Mouse (Mus musculus) retina, postnatal 1 day (tissue): ENCODE results near the gene Syt3.

ENCODE experiments used
- DNase-seq: peaks from one replicate; pipeline ENCODE4 v3.0.0-alpha.2; 2012

The Syt3 gene

GRCm38 (mm10) chr7:44413307-44413706 lies 29.4 kb downstream of the Syt3 start:
- DNase-seq: no peak

GRCm38 (mm10) chr7:44427666-44428065 lies 43.8 kb downstream of the Syt3 start:
- no peak for DNase-seq

- peak; percentile 82 for DNase-seq
Measured at GRCm38 (mm10) chr7:44428171-44428950, 44.5 kb downstream of the Syt3 start.

DNA sequence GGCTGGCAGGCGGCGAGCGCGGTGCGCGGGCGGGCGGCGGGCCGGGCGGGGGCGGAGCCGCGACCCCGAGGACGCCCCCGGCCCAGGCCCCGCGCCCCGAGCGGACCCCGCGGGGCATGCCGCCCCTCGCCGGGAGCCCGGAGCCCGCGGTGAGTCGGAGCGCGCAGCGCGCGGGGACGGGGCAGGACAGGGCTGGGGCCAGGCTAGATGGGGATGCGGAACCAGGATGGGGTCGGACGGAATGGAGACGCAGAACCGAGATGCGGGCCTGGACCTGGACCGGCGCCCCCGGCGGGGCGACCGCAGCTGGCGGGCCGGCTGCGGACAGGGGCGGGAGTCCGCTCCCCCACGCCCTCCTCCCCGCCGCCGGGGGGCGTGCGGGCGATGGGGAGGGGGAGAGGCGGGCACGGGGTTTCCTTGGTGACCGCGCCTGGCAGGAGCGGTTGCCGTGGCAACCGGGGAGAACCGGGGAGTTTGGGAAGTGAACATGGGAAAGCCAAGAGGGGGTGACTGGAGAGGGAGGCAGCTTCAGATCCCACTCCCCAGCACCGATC lies 45.1 kb downstream of the Syt3 start, which contains the start of gene Lrrc4b:
Lrrc4b (plus strand) TSS at position 51 of the 554 bp plus-strand sequence.
- DNase-seq: peak; percentile 86

GRCm38 (mm10) chr7:44429534-44430488 lies 45.9 kb downstream of the Syt3 start:
- peak; percentile 39 for DNase-seq

DNA sequence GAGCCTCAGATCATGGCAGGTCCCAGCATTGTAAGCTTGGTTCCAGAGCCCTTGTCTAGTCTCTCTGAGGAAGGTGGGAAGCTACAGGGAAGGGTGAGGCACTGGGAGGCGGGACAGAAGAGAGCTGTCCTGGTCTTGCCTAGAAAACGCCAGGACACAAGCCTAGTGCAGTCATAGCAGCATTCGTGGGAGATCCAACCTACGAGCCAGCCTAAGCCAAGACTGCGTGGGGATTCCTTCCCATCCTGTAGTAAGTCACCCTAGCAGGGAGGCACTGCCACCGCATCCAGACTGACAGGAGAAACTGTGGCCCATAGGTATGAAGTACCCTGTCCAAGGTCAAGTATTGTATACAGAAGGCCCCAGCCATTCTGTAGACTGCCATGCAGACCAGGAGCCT lies 48.6 kb downstream of the Syt3 start:
- no peak for DNase-seq

GRCm38 (mm10) chr7:44433371-44433770 lies 49.5 kb downstream of the Syt3 start:
- peak; percentile 91 for DNase-seq

DNA sequence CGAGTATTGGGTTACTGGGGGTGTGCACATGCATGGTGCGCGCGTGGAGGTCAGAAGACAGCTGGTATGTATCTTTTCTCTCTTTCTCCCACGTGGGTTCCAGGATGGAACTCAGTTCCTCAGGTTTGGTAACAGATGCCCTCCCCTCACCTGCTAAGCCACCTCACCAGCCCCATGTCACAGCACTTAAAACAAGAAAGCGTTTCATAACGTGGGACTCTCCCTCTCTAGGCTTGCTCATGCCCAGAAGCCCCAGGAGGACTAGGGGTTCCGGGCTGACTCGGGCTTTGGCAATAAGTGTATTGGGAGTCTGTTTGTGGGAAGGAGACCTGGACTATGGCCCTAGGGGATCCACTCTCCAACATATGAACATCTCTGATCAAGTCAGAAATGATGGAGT lies 50.2 kb downstream of the Syt3 start:
- DNase-seq: no peak

GRCm38 (mm10) chr7:44435796-44436195 lies 51.9 kb downstream of the Syt3 start:
- no peak for DNase-seq

- no peak for DNase-seq
Measured at GRCm38 (mm10) chr7:44436267-44436666, 52.4 kb downstream of the Syt3 start.

- DNase-seq: no peak
Measured at GRCm38 (mm10) chr7:44437188-44437587, 53.3 kb downstream of the Syt3 start.

GRCm38 (mm10) chr7:44437933-44438332 lies 54.0 kb downstream of the Syt3 start:
- DNase-seq: no peak

- no peak for DNase-seq
Measured at GRCm38 (mm10) chr7:44439696-44440095, 55.8 kb downstream of the Syt3 start.

DNA sequence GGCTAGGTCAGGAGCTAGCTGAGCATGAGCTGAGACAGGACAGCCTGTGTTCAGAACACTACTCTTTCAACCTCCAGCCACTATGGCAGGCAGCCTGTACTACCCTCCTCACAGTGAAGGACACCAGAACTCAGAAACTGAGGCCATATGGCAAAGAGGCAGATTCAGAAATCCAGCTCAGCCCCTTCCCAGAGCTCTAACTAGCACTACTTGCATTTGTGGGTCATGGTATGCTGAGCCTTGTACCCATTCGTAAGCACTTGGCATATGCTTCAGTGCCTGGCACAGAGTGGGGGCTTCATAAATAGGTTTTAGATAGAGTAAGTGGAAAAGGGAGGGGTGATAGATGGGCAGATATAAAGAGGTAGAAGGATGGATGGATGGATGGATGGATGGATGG lies 56.6 kb downstream of the Syt3 start:
- DNase-seq: no peak

DNA sequence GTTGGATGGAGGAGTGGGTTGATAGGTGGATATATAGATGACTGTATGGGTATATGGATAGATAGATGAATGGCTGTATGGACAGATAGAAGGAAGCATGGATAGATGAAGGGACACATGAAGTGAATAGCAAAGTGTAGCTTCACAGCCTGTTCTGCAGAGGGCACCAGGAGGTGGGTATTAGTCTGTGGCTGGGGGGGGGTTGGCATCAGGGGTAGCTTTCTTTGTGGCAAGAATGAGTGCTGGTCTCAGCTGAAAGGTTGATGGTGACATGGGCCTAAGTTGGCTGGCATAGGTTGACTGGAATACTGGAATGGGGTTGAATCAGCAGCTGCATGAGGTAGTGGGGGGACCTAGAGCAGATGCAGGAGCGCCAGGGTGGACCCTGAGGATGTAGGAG lies 57.3 kb downstream of the Syt3 start:
- DNase-seq: no peak

DNA sequence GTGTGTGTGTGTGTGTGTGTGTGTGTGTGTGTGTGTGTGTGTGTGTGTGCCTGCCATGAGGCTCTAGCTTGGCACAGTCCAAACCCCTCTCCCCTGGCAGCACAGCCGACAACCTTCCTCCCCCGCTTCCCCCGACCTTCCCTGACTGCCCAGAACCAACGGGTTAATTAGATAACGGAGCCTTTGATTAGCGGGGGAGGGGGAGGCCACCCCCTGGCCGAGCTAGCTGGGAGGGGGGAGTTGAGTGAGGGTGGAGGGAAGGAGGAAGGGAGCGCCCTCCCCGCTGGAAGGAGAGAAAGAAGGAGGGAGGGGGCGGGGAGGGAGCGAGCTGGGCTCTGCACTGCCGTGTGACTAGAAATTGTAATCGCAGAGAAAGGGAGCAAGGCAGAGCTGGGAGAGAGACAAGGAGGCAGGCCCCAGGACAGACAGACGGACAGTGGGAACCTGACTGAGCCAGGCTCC lies 57.8 kb downstream of the Syt3 start:
- DNase-seq: peak; percentile 91

GRCm38 (mm10) chr7:44442407-44442821 lies 58.5 kb downstream of the Syt3 start:
- DNase-seq: peak; percentile 77

GRCm38 (mm10) chr7:44443268-44444173 lies 59.6 kb downstream of the Syt3 start:
- peak; percentile 77 for DNase-seq

DNA sequence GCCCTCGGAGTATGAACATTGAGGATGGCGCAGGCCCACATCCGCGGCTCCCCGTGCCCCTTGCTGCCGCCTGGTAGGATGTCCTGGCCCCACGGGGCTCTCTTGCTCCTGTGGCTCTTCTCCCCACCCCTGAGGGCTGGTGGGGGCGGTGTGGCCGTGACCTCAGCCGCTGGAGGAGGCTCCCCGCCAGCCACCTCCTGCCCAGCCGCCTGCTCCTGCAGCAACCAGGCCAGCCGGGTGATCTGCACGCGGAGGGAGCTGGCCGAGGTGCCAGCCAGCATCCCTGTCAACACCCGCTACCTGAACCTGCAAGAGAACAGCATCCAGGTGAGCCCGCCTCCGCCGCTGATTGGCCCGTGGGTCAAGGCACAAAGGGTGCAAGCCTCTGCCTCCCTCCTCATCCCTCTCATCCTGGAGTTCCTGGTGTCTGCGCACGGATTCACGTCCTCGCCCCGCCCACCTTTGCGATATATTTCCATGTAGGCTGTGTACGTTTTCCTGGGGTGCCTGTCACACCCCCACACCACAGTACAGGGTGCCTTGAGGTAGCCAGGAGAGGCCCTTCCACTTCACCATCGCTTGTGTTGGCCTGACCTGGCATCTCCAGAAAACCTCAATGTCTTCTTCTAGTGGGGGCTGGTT lies 61.1 kb downstream of the Syt3 start:
- no peak for DNase-seq

DNA sequence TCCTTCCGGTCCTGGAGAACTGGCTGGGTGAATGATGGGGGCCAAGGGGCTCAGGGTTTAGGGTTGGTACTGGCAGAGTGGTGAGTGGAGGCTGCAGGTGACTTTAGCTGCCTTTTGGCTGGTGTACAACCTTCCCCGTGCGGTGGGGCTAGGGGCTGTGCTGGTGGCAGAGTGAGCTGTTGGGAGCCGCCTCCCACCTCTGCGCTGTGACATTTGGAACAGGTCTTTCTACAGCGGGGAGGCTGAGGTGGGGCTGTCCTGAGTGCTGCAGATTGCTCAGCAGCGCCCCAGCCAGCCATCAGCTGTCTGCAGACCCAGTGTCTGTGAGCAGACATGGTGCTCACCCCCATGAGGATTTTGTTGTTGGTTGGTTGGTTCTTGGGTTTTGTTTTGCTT lies 61.6 kb downstream of the Syt3 start:
- no peak for DNase-seq

- DNase-seq: no peak
Measured at GRCm38 (mm10) chr7:44446070-44446855, 62.4 kb downstream of the Syt3 start.
